Mouse (Mus musculus) erythroblast, embryonic 14.5 days (primary cell): ENCODE measurements around the gene Glipr2. TPM values are rescaled to one million over a fixed set of nuclear protein-coding genes. Genes with fewer than 3 reads are reported as not detected.

Experiments used
- H3K27me3 ChIP-seq: 2 replicates; pipeline ENCODE4 v1.6.1; 2012; ENCODE audit warnings: inconsistent platforms; ENCODE audit not compliant: control insufficient read depth
- H3K36me3 ChIP-seq: 2 replicates; pipeline ENCODE4 v1.6.1; 2012; ENCODE audit warnings: mild to moderate bottlenecking, inconsistent platforms; ENCODE audit not compliant: control insufficient read depth
- H3K4me1 ChIP-seq: 2 replicates; pipeline ENCODE4 v1.6.1; 2012; ENCODE audit warnings: inconsistent platforms; ENCODE audit not compliant: control insufficient read depth
- H3K4me3 ChIP-seq: replicated peaks from 2 replicates; pipeline ENCODE3; 2012; ENCODE audit warnings: moderate library complexity, mild to moderate bottlenecking, inconsistent platforms
- H3K9me3 ChIP-seq: 2 replicates; pipeline ENCODE4 v1.6.1; 2012; ENCODE audit warnings: low read length, inconsistent platforms, mixed read lengths; ENCODE audit not compliant: control insufficient read depth
- GATA1 ChIP-seq: IDR thresholded peaks from 2 replicates; pipeline ENCODE4 v1.6.1; 2012; ENCODE audit warnings: low read length, inconsistent platforms, mixed read lengths
- TAL1 ChIP-seq: IDR thresholded peaks from 3 replicates; pipeline ENCODE4 v1.6.1; 2012; ENCODE audit warnings: low read length, inconsistent platforms, mixed read lengths
- polyA plus RNA-seq: library from polyadenylated mRNA; stranded (reverse); fragments of >175 nt; gene quantifications from 2 replicates; pipeline ENCODE4 v1.2.3, GENCODE M21; 2012

Glipr2 gene
- polyA plus RNA-seq, result 3.0 and 3.8 TPM in 2 replicates

GRCm38 (mm10) chr4:43957292-43957845, at the start of gene Glipr2:
Glipr2 (plus strand) TSS chr4:43957401.
- peaks cover 2% of the 10 kb centered on the region; the same call in 1 of the 2 replicates for H3K27me3 ChIP-seq
- H3K4me1 ChIP-seq, result peaks cover 54% of the 10 kb centered on the region
- H3K4me3 ChIP-seq, result peak within 1 kb of the TSS; percentile 82
- H3K36me3 ChIP-seq, result peaks cover 4% of the 10 kb centered on the region
- H3K9me3 ChIP-seq, result no peaks in the 10 kb centered on the region
- TF ChIP-seq GATA1 (no peak), TAL1 (no peak)

GRCm38 (mm10) chr4:43918221-43918620, 39.0 kb upstream of the Glipr2 start:
- TF ChIP-seq GATA1 (no peak), TAL1 (no peak)

GRCm38 (mm10) chr4:43920602-43921001, 36.6 kb upstream of the Glipr2 start:
- H3K27me3 ChIP-seq, result no peaks in the 10 kb centered on the region
- H3K4me1 ChIP-seq, result no peaks in the 10 kb centered on the region
- TF ChIP-seq GATA1 (no peak), TAL1 (no peak)
- no peaks in the 10 kb centered on the region for H3K36me3 ChIP-seq
- H3K4me3 ChIP-seq, result no peak overlapping the region
- H3K9me3 ChIP-seq, result no peaks in the 10 kb centered on the region

More at GRCm38 (mm10) chr4:43918221-43918620, 39.0 kb upstream of the Glipr2 start:
- Histone ChIP-seq H3K4me3 (no peak overlapping the region), H3K4me1 (no peaks in the 10 kb centered on the region), H3K27me3 (no peaks in the 10 kb centered on the region), H3K9me3 (no peaks in the 10 kb centered on the region), H3K36me3 (no peaks in the 10 kb centered on the region)

DNA sequence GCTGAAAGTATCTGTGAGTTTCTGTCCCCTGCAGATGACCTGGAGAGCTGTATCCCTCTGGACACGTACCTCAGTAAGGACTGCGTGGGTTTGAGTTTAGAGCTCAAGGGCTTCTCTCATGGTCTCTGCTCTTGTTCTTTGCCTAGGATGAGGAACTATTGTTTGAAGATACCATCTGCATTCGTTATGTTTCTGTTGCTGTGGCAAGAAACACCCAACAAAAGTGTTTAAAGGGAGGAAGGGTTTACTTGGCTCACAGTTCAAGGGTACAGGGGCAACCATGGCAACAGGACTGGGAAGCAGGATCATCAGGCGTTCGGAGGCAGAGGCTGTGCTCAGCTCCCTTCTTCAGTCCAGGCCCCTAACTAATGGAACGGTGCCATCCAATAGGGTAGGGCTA, 32.1 kb upstream of the Glipr2 start:
- no peaks in the 10 kb centered on the region for H3K27me3 ChIP-seq
- H3K9me3 ChIP-seq, result 0 out of 2 replicates have a peak, but pooled peaks cover 2% of the 10 kb centered on the region

DNA sequence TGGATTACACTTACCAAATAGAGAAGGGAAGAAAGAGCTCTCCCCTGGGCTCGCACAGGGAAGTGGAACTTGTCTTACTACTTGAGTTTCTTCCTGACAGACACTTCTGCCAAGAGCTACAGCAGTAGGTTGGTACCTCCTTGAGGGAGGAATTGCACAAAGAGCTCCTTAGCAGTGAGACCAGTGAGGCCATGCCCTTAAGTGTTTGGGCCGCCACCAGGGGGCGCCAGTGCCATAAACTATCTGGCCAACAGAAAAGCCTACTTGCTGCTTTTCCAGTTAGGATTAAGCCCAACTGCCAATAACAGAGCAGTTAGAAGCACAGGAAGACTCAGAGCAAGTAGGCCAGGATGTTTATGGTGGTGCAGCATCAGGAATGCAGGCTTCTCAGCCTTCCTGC, 31.4 kb upstream of the Glipr2 start:
- no peaks in the 10 kb centered on the region for H3K4me1 ChIP-seq
- H3K27me3 ChIP-seq, result no peaks in the 10 kb centered on the region
- H3K9me3 ChIP-seq, result 0 out of 2 replicates have a peak, but pooled peaks cover 2% of the 10 kb centered on the region
- H3K36me3 ChIP-seq, result no peaks in the 10 kb centered on the region
- TF ChIP-seq TAL1 (no peak), GATA1 (no peak)
- no peak overlapping the region for H3K4me3 ChIP-seq

More for the DNA sequence above, 32.1 kb upstream of the Glipr2 start:
- no peak overlapping the region for H3K4me3 ChIP-seq
- no peaks in the 10 kb centered on the region for H3K36me3 ChIP-seq
- TF ChIP-seq GATA1, result no peak
- H3K4me1 ChIP-seq, result no peaks in the 10 kb centered on the region

DNA sequence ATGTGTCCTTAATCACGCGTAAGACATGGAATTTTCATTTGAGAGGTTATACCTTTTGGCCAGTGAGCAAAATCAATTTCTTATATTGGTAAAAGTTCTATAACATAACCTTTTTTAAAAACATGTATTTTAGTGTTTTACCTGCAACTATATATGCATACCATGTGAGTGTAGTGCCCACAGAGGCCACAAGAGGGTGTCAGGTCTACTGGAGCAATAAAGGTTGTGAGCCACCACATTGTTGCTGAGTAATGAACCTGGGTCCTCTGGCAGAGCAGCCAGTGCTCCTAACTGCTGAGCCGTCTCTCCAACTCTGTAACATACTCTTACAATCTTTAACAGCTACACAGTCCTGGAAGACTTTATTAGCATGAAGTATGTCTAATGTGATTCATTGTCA, 29.4 kb upstream of the Glipr2 start:
- no peaks in the 10 kb centered on the region for H3K36me3 ChIP-seq
- TF ChIP-seq GATA1 (no peak), TAL1 (no peak)
- H3K4me1 ChIP-seq, result no peaks in the 10 kb centered on the region
- H3K4me3 ChIP-seq, result no peak overlapping the region
- 0 out of 2 replicates have a peak, but pooled peaks cover 2% of the 10 kb centered on the region for H3K9me3 ChIP-seq
- H3K27me3 ChIP-seq, result no peaks in the 10 kb centered on the region

- no peak overlapping the region for H3K4me3 ChIP-seq
- no peaks in the 10 kb centered on the region for H3K27me3 ChIP-seq
- peaks cover under 1% of the 10 kb centered on the region for H3K4me1 ChIP-seq
- TF ChIP-seq TAL1 (no peak), GATA1 (no peak)
- H3K36me3 ChIP-seq, result no peaks in the 10 kb centered on the region
- 0 out of 2 replicates have a peak, but pooled peaks cover 2% of the 10 kb centered on the region for H3K9me3 ChIP-seq
Observed at GRCm38 (mm10) chr4:43931877-43932276, 25.3 kb upstream of the Glipr2 start.

DNA sequence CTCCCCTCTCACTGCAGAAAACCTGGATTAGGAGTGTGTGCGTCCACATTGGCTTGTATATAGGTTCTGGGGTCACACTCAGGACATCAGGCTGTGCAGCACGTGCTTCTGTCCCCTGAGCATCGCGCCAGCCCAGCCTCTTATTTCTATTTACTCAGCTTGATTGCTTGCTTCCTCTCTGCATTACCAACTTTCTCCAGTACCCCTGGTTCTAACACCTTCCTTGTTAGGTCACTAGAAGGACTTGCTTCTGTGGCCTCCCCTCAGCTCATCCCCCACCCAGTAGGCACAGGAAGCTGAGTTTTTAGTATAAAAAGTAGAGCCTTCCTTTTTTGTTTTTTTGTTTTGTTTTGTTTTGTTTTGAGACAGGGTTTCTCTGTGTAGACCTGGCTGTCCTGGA, 21.0 kb upstream of the Glipr2 start:
- H3K4me3 ChIP-seq, result no peak overlapping the region
- TF ChIP-seq GATA1 (no peak), TAL1 (no peak)
- no peaks in the 10 kb centered on the region for H3K27me3 ChIP-seq
- H3K4me1 ChIP-seq, result peaks cover 5% of the 10 kb centered on the region
- H3K36me3 ChIP-seq, result no peaks in the 10 kb centered on the region
- H3K9me3 ChIP-seq, result no peaks in the 10 kb centered on the region

GRCm38 (mm10) chr4:43936749-43937674, 20.2 kb upstream of the Glipr2 start:
- Histone ChIP-seq H3K9me3 (no peaks in the 10 kb centered on the region), H3K4me3 (no peak overlapping the region)
- TF ChIP-seq GATA1 (no peak), TAL1 (no peak)

More at GRCm38 (mm10) chr4:43936749-43937674, 20.2 kb upstream of the Glipr2 start:
- Histone ChIP-seq H3K4me1 (peaks cover 5% of the 10 kb centered on the region), H3K36me3 (no peaks in the 10 kb centered on the region), H3K27me3 (no peaks in the 10 kb centered on the region)
